Mouse (Mus musculus) midbrain, embryonic 13.5 days (tissue): Measurements from ENCODE around the gene Bmper. TPM values are rescaled to one million over a fixed set of nuclear protein-coding genes. Genes with fewer than 3 reads are reported as not detected.

Source experiments
- ATAC-seq: fragments of 200-750 bp; cut with Nextera tagmentation; 2 replicates; pipeline ENCODE4 v1.8.0; 2017; ENCODE audit warnings: mild to moderate bottlenecking, moderate TSS enrichment, moderate library complexity
- H3K27ac ChIP-seq: fragments of 300-500 bp; sonication (generic); 2 replicates; pipeline ENCODE4 v1.5.1; 2015; ENCODE audit warnings: inconsistent platforms, mild to moderate bottlenecking, moderate library complexity
- H3K27me3 ChIP-seq: fragments of 300-500 bp; sonication (generic); 2 replicates; pipeline ENCODE4 v1.6.1; 2015; ENCODE audit warnings: mild to moderate bottlenecking, inconsistent platforms
- H3K36me3 ChIP-seq: fragments of 300-500 bp; sonication (generic); 2 replicates; pipeline ENCODE4 v1.6.1; 2015; ENCODE audit warnings: mild to moderate bottlenecking, inconsistent platforms
- H3K4me1 ChIP-seq: fragments of 300-500 bp; sonication (generic); replicated peaks from 2 replicates; pipeline ENCODE4 v1.6.1; 2015; ENCODE audit warnings: inconsistent platforms
- H3K4me2 ChIP-seq: fragments of 300-500 bp; sonication (generic); replicated peaks from 2 replicates; pipeline ENCODE4 v1.6.1; 2015; ENCODE audit warnings: moderate library complexity, mild to moderate bottlenecking, inconsistent platforms
- H3K4me3 ChIP-seq: fragments of 300-500 bp; sonication (generic); replicated peaks from 2 replicates; pipeline ENCODE4 v1.5.1; 2015; ENCODE audit warnings: mild to moderate bottlenecking, inconsistent platforms
- H3K9ac ChIP-seq: fragments of 300-500 bp; sonication (generic); replicated peaks from 2 replicates; pipeline ENCODE4 v1.6.1; 2015; ENCODE audit warnings: mild to moderate bottlenecking, inconsistent platforms
- H3K9me3 ChIP-seq: fragments of 300-500 bp; sonication (generic); 2 replicates; pipeline ENCODE4 v1.6.1; 2016; ENCODE audit warnings: mild to moderate bottlenecking, inconsistent platforms
- WGBS: fragments of 180-500 bp; shearing (Covaris S2); methylation state at CpG from one replicate; pipeline ENCODE4 v1.1.7; 2015; 5-methylcytosine and 5-hydroxymethylcytosine counted together
- polyA plus RNA-seq: library from polyadenylated mRNA; unstranded; fragments of >200 nt; fragmentation: Nextera tagmentation; extraction: Ambion mirVana; gene quantifications from 2 replicates; pipeline ENCODE4 v1.2.1, GENCODE M21; 2015

Gene Bmper
- polyA plus RNA-seq, 1 experiment from 2014 or later = 3.8 TPM

- Histone ChIP-seq H3K4me1 (peaks cover 3% of the 10 kb centered on the region; the same call in 1 of the 2 replicates), H3K27ac (no peak overlapping the region), H3K9me3 (no peaks in the 10 kb centered on the region), H3K9ac (no peak overlapping the region), H3K4me3 (no peak overlapping the region), H3K27me3 (no peaks in the 10 kb centered on the region), H3K4me2 (no peak overlapping the region), H3K36me3 (no peaks in the 10 kb centered on the region)
- WGBS = 47% methylated on average over 3 of the region's 3 CpGs
- peak; percentile 90 for ATAC-seq
Measured at GRCm38 (mm10) chr9:23462949-23463608, 240.2 kb downstream of the Bmper start.

GRCm38 (mm10) chr9:23464981-23465630 is 242.2 kb downstream of the Bmper start:
- ATAC-seq = no peak
- Histone ChIP-seq H3K9me3 (no peaks in the 10 kb centered on the region), H3K27me3 (no peaks in the 10 kb centered on the region), H3K27ac (no peak overlapping the region), H3K4me2 (no peak overlapping the region), H3K4me1 (peaks cover 3% of the 10 kb centered on the region; the same call in 1 of the 2 replicates), H3K9ac (no peak overlapping the region), H3K36me3 (no peaks in the 10 kb centered on the region), H3K4me3 (no peak overlapping the region)
- WGBS = 86% methylated on average over 7 of the region's 7 CpGs

GRCm38 (mm10) chr9:23469886-23470285 is 247.0 kb downstream of the Bmper start:
- H3K36me3 ChIP-seq = no peaks in the 10 kb centered on the region
- WGBS = 63% methylated on average over 1 of the region's 1 CpGs

GRCm38 (mm10) chr9:23485851-23486250 is 263.0 kb downstream of the Bmper start:
- Histone ChIP-seq H3K4me1 (peaks cover 11% of the 10 kb centered on the region), H3K9me3 (no peaks in the 10 kb centered on the region), H3K27me3 (no peaks in the 10 kb centered on the region), H3K4me2 (no peak overlapping the region), H3K36me3 (no peaks in the 10 kb centered on the region), H3K4me3 (no peak overlapping the region), H3K27ac (no peak overlapping the region), H3K9ac (no peak overlapping the region)
- no peak for ATAC-seq
- 84% methylated on average over 4 of the region's 4 CpGs for WGBS

More at GRCm38 (mm10) chr9:23469886-23470285, 247.0 kb downstream of the Bmper start:
- no peak for ATAC-seq
- no peak overlapping the region for H3K4me3 ChIP-seq
- H3K27ac ChIP-seq = no peak overlapping the region
- no peaks in the 10 kb centered on the region for H3K9me3 ChIP-seq
- H3K27me3 ChIP-seq = no peaks in the 10 kb centered on the region
- H3K4me2 ChIP-seq = no peak overlapping the region
- H3K4me1 ChIP-seq = no peaks in the 10 kb centered on the region
- H3K9ac ChIP-seq = no peak overlapping the region

GRCm38 (mm10) chr9:23486725-23487378 is 264.0 kb downstream of the Bmper start:
- Histone ChIP-seq H3K36me3 (no peaks in the 10 kb centered on the region), H3K27me3 (no peaks in the 10 kb centered on the region), H3K4me1 (peaks cover 11% of the 10 kb centered on the region), H3K9ac (no peak overlapping the region), H3K27ac (no peak overlapping the region), H3K4me3 (no peak overlapping the region), H3K9me3 (no peaks in the 10 kb centered on the region), H3K4me2 (no peak overlapping the region)
- 19% methylated on average over 5 of the region's 5 CpGs for WGBS
- peak; percentile 89 for ATAC-seq

- H3K36me3 ChIP-seq = no peaks in the 10 kb centered on the region
- H3K4me3 ChIP-seq = no peak overlapping the region
- H3K9me3 ChIP-seq = no peaks in the 10 kb centered on the region
- H3K4me2 ChIP-seq = no peak overlapping the region
- no peak overlapping the region for H3K9ac ChIP-seq
- peaks cover 11% of the 10 kb centered on the region for H3K4me1 ChIP-seq
- H3K27me3 ChIP-seq = no peaks in the 10 kb centered on the region
- no peak for ATAC-seq
- WGBS = 95% methylated on average over 5 of the region's 5 CpGs
- no peak overlapping the region for H3K27ac ChIP-seq
Measured at GRCm38 (mm10) chr9:23488265-23488664, 265.4 kb downstream of the Bmper start.

- H3K4me3 ChIP-seq = no peak overlapping the region
- no peak overlapping the region for H3K9ac ChIP-seq
- peaks cover 9% of the 10 kb centered on the region; the same call in 1 of the 2 replicates for H3K4me1 ChIP-seq
- WGBS = 84% methylated on average over 4 of the region's 4 CpGs
- no peak overlapping the region for H3K4me2 ChIP-seq
- H3K36me3 ChIP-seq = no peaks in the 10 kb centered on the region
- no peak overlapping the region for H3K27ac ChIP-seq
- H3K9me3 ChIP-seq = no peaks in the 10 kb centered on the region
- ATAC-seq = no peak
- H3K27me3 ChIP-seq = no peaks in the 10 kb centered on the region
Measured at GRCm38 (mm10) chr9:23495400-23495799, 272.5 kb downstream of the Bmper start.

GRCm38 (mm10) chr9:23497626-23498025 is 274.8 kb downstream of the Bmper start:
- 0 out of 2 replicates have a peak, but pooled peaks have one; percentile 55 for ATAC-seq
- no peak overlapping the region for H3K9ac ChIP-seq
- H3K4me3 ChIP-seq = no peak overlapping the region
- H3K4me1 ChIP-seq = peaks cover 9% of the 10 kb centered on the region; the same call in 1 of the 2 replicates
- H3K27me3 ChIP-seq = no peaks in the 10 kb centered on the region
- no peak overlapping the region for H3K4me2 ChIP-seq
- WGBS = 14% methylated on average over 3 of the region's 3 CpGs
- H3K9me3 ChIP-seq = no peaks in the 10 kb centered on the region
- no peaks in the 10 kb centered on the region for H3K36me3 ChIP-seq
- H3K27ac ChIP-seq = no peak overlapping the region

- WGBS = 37% methylated on average over 1 of the region's 1 CpGs
- H3K4me2 ChIP-seq = no peak overlapping the region
Measured at GRCm38 (mm10) chr9:23533870-23534269, 311.0 kb downstream of the Bmper start.

More at GRCm38 (mm10) chr9:23533870-23534269, 311.0 kb downstream of the Bmper start:
- ATAC-seq = no peak
- H3K27me3 ChIP-seq = no peaks in the 10 kb centered on the region
- no peak overlapping the region for H3K27ac ChIP-seq
- H3K9ac ChIP-seq = no peak overlapping the region
- no peaks in the 10 kb centered on the region for H3K9me3 ChIP-seq
- H3K36me3 ChIP-seq = no peaks in the 10 kb centered on the region
- H3K4me1 ChIP-seq = no peaks in the 10 kb centered on the region
- H3K4me3 ChIP-seq = no peak overlapping the region
